Mouse (Mus musculus) limb, embryonic 14.5 days (tissue): ENCODE data around the gene A930017K11Rik. TPM values are rescaled to one million over a fixed set of nuclear protein-coding genes. Genes with fewer than 3 reads are reported as not detected.

Experiments used
- ATAC-seq: fragments of 200-750 bp; cut with Nextera tagmentation; 2 replicates; pipeline ENCODE4 v1.8.0; 2017; ENCODE audit warnings: low read depth, moderate number of reproducible peaks, moderate TSS enrichment; ENCODE audit not compliant: low FRiP score
- DNase-seq: peaks from one replicate; pipeline ENCODE4 v3.0.0-alpha.2; 2015; ENCODE audit warnings: low spot score
- H3K27ac ChIP-seq: fragments of 300-500 bp; sonication (generic); replicated peaks from 2 replicates; pipeline ENCODE4 v1.5.1; 2014; ENCODE audit warnings: low read depth, mild to moderate bottlenecking, low read length, moderate library complexity, mixed read lengths
- H3K27me3 ChIP-seq: fragments of 300-500 bp; sonication (generic); 2 replicates; pipeline ENCODE4 v1.6.1; 2014; ENCODE audit warnings: low read length, mixed read lengths; ENCODE audit not compliant: control insufficient read depth, insufficient read depth
- H3K36me3 ChIP-seq: fragments of 300-500 bp; sonication (generic); 2 replicates; pipeline ENCODE4 v1.6.1; 2014; ENCODE audit warnings: mild to moderate bottlenecking, low read length, moderate library complexity, mixed read lengths; ENCODE audit not compliant: control insufficient read depth, insufficient read depth
- H3K4me1 ChIP-seq: fragments of 300-500 bp; sonication (generic); 2 replicates; pipeline ENCODE4 v1.6.1; 2014; ENCODE audit warnings: antibody characterized with exemption, low read length, mixed read lengths; ENCODE audit not compliant: control insufficient read depth, insufficient read depth
- H3K4me2 ChIP-seq: fragments of 300-500 bp; sonication (generic); replicated peaks from 2 replicates; pipeline ENCODE4 v1.6.1; 2014; ENCODE audit warnings: low read depth, mild to moderate bottlenecking, low read length, moderate library complexity; ENCODE audit not compliant: severe bottlenecking
- H3K4me3 ChIP-seq: fragments of 300-500 bp; sonication (generic); replicated peaks from 2 replicates; pipeline ENCODE4 v1.5.1; 2014; ENCODE audit warnings: low read length
- H3K9ac ChIP-seq: fragments of 300-500 bp; sonication (generic); 2 replicates; pipeline ENCODE4 v1.6.1; 2014; ENCODE audit warnings: mild to moderate bottlenecking, low read depth, low read length, moderate library complexity; ENCODE audit not compliant: severe bottlenecking
- H3K9me3 ChIP-seq: fragments of 300-500 bp; sonication (generic); 2 replicates; pipeline ENCODE4 v1.6.1; 2016; ENCODE audit warnings: low read length; ENCODE audit not compliant: control insufficient read depth
- POLR2A ChIP-seq: fragments of 200-500 bp; IDR thresholded peaks from 2 replicates; pipeline ENCODE4 v1.8.0; 2012; ENCODE audit warnings: inconsistent platforms, mild to moderate bottlenecking, moderate library complexity, borderline replicate concordance; ENCODE audit not compliant: insufficient read depth, insufficient read length; ENCODE audit errors: extremely low read depth
- WGBS: fragments of 180-500 bp; shearing (Covaris S2); extraction: QIAGEN DNeasy Blood & Tissue Kit; methylation state at CpG from one replicate; pipeline ENCODE4 v1.1.7; 2014; 5-methylcytosine and 5-hydroxymethylcytosine counted together
- polyA plus RNA-seq, 2 experiments: library from polyadenylated mRNA; depleted of rRNA in 1 of 2; stranded (reverse) in 1 of 2; unstranded in 1 of 2; fragments of >200 nt; fragmentation: Nextera tagmentation in 1 of 2; extraction: Ambion mirVana in 1 of 2; gene quantifications; 2 replicates each; pipeline versions ENCODE4 v1.2.1 to v1.2.3; 2012 to 2014

Gene A930017K11Rik
- polyA plus RNA-seq, 2 experiments, result 0.23 to 0.25 TPM

- no peak for ATAC-seq
- H3K27me3 ChIP-seq, result no peaks in the 10 kb centered on the region
- no peak overlapping the region for H3K9ac ChIP-seq
- no peaks in the 10 kb centered on the region for H3K9me3 ChIP-seq
- no peaks in the 10 kb centered on the region; the same call in 1 of the 2 replicates for H3K36me3 ChIP-seq
- H3K4me2 ChIP-seq, result no peak overlapping the region
- TF ChIP-seq POLR2A, result no peak
- 92% methylated on average over 3 of the region's 3 CpGs for WGBS
- H3K4me3 ChIP-seq, result no peak overlapping the region
- peaks cover 12% of the 10 kb centered on the region for H3K4me1 ChIP-seq
- DNase-seq, result no peak
- no peak overlapping the region for H3K27ac ChIP-seq
These were observed 9.1 kb downstream of the A930017K11Rik start for GRCm38 (mm10) chr17:25943221-25943620.

- no peak for TF ChIP-seq POLR2A
These were observed 9.7 kb downstream of the A930017K11Rik start for GRCm38 (mm10) chr17:25942597-25943151.

GRCm38 (mm10) chr17:25941511-25942241, 10.7 kb downstream of the A930017K11Rik start:
- peak; percentile 77 for ATAC-seq
- H3K36me3 ChIP-seq, result peaks cover 6% of the 10 kb centered on the region
- H3K27me3 ChIP-seq, result no peaks in the 10 kb centered on the region
- DNase-seq, result peak; percentile 49
- no peaks in the 10 kb centered on the region for H3K9me3 ChIP-seq
- H3K4me1 ChIP-seq, result peaks cover 12% of the 10 kb centered on the region
- peak overlapping the region; percentile 73 for H3K4me3 ChIP-seq
- peak overlapping the region; percentile 95 for H3K9ac ChIP-seq
- 3% methylated on average over 45 of the region's 54 CpGs for WGBS
- peak overlapping the region; percentile 52 for H3K4me2 ChIP-seq
- H3K27ac ChIP-seq, result peak overlapping the region; percentile 89
- TF ChIP-seq POLR2A, result peak; percentile 52; the same call in 1 of the 2 replicates

More at GRCm38 (mm10) chr17:25942597-25943151, 9.7 kb downstream of the A930017K11Rik start:
- 73% methylated on average over 2 of the region's 2 CpGs for WGBS
- no peak overlapping the region for H3K4me3 ChIP-seq
- H3K27me3 ChIP-seq, result no peaks in the 10 kb centered on the region
- no peak for ATAC-seq
- no peak for DNase-seq
- peaks cover 12% of the 10 kb centered on the region for H3K4me1 ChIP-seq
- H3K4me2 ChIP-seq, result no peak overlapping the region
- H3K36me3 ChIP-seq, result no peaks in the 10 kb centered on the region; the same call in 1 of the 2 replicates
- H3K9ac ChIP-seq, result no peak overlapping the region
- H3K27ac ChIP-seq, result no peak overlapping the region
- H3K9me3 ChIP-seq, result no peaks in the 10 kb centered on the region

GRCm38 (mm10) chr17:25934526-25934925, 17.8 kb downstream of the A930017K11Rik start:
- Histone ChIP-seq H3K36me3 (peaks cover 69% of the 10 kb centered on the region), H3K4me2 (no peak overlapping the region), H3K9me3 (no peaks in the 10 kb centered on the region), H3K4me1 (no peaks in the 10 kb centered on the region), H3K27me3 (no peaks in the 10 kb centered on the region), H3K27ac (no peak overlapping the region), H3K4me3 (no peak overlapping the region), H3K9ac (no peak overlapping the region)
- TF ChIP-seq POLR2A, result no peak
- DNase-seq, result no peak
- ATAC-seq, result no peak
- WGBS, result 77% methylated on average over 1 of the region's 1 CpGs

- no peak overlapping the region for H3K4me2 ChIP-seq
- 87% methylated on average over 2 of the region's 2 CpGs for WGBS
- DNase-seq (no peak), ATAC-seq (no peak)
- H3K9me3 ChIP-seq, result no peaks in the 10 kb centered on the region
- H3K27me3 ChIP-seq, result no peaks in the 10 kb centered on the region
- no peaks in the 10 kb centered on the region for H3K4me1 ChIP-seq
- peaks cover 41% of the 10 kb centered on the region for H3K36me3 ChIP-seq
- no peak overlapping the region for H3K27ac ChIP-seq
- no peak for TF ChIP-seq POLR2A
- no peak overlapping the region for H3K4me3 ChIP-seq
- no peak overlapping the region for H3K9ac ChIP-seq
These were observed 27.0 kb downstream of the A930017K11Rik start for GRCm38 (mm10) chr17:25925348-25925747.
